Mouse (Mus musculus) cerebral cortex, adult 2 months (tissue): ENCODE results near the gene Prkaa2.

Experiments
- WGBS: fragments of 180-500 bp; shearing (Covaris S2); methylation state at CpG from one replicate; pipeline ENCODE4 v1.1.7; 2018; 5-methylcytosine and 5-hydroxymethylcytosine counted together

Prkaa2 gene

GRCm38 (mm10) chr4:105109199-105109989, at the start of gene Prkaa2:
Gene Prkaa2 (minus strand): TSS chr4:105109890.
- 1% methylated on average over 80 of the region's 80 CpGs for WGBS

GRCm38 (mm10) chr4:105159531-105159870, 49.8 kb upstream of the Prkaa2 start:
- WGBS: 47% methylated on average over 6 of the region's 6 CpGs

- WGBS: 18% methylated on average over 18 of the region's 18 CpGs
Observed at GRCm38 (mm10) chr4:105158651-105159530, 49.2 kb upstream of the Prkaa2 start.

- under 1% methylated on average over 26 of the region's 26 CpGs for WGBS
Observed at GRCm38 (mm10) chr4:105158169-105158555, 48.5 kb upstream of the Prkaa2 start.

GRCm38 (mm10) chr4:105157276-105158168, 47.8 kb upstream of the Prkaa2 start, which contains the start of gene Plpp3:
Gene Plpp3 (plus strand): TSS chr4:105157347.
- WGBS: under 1% methylated on average over 77 of the region's 77 CpGs

- 0% methylated on average over 4 of the region's 4 CpGs for WGBS
Observed at GRCm38 (mm10) chr4:105156955-105157275, 47.2 kb upstream of the Prkaa2 start.

- WGBS: 76% methylated on average over 7 of the region's 7 CpGs
Observed at GRCm38 (mm10) chr4:105156281-105156680, 46.6 kb upstream of the Prkaa2 start.

GRCm38 (mm10) chr4:105153227-105153626, 43.5 kb upstream of the Prkaa2 start:
- WGBS: 91% methylated on average over 3 of the region's 3 CpGs

GRCm38 (mm10) chr4:105151911-105152690, 42.4 kb upstream of the Prkaa2 start:
- WGBS: 41% methylated on average over 14 of the region's 14 CpGs

GRCm38 (mm10) chr4:105149492-105149891, 39.8 kb upstream of the Prkaa2 start:
- 46% methylated on average over 7 of the region's 7 CpGs for WGBS

GRCm38 (mm10) chr4:105133350-105134050, 23.8 kb upstream of the Prkaa2 start:
- 89% methylated on average over 4 of the region's 4 CpGs for WGBS

GRCm38 (mm10) chr4:105131756-105132314, 22.1 kb upstream of the Prkaa2 start:
- 72% methylated on average over 9 of the region's 9 CpGs for whole genome bisulfite sequencing

GRCm38 (mm10) chr4:105129212-105129611, 19.5 kb upstream of the Prkaa2 start:
- 67% methylated on average over 7 of the region's 7 CpGs for WGBS

GRCm38 (mm10) chr4:105122429-105122828, 12.7 kb upstream of the Prkaa2 start:
- 47% methylated on average over 8 of the region's 8 CpGs for WGBS

GRCm38 (mm10) chr4:105121081-105121480, 11.4 kb upstream of the Prkaa2 start:
- WGBS: 61% methylated on average over 6 of the region's 6 CpGs

- WGBS: 91% methylated on average over 3 of the region's 3 CpGs
Observed at GRCm38 (mm10) chr4:105113468-105113867, 3.8 kb upstream of the Prkaa2 start.

- 91% methylated on average over 5 of the region's 5 CpGs for WGBS
Observed at GRCm38 (mm10) chr4:105113042-105113441, 3.4 kb upstream of the Prkaa2 start.

GRCm38 (mm10) chr4:105111770-105112169, 2.1 kb upstream of the Prkaa2 start:
- 88% methylated on average over 11 of the region's 11 CpGs for WGBS

GRCm38 (mm10) chr4:105110684-105111035, 970 bp upstream of the Prkaa2 start:
- 61% methylated on average over 4 of the region's 4 CpGs for WGBS
